Mouse (Mus musculus) myocyte (in vitro differentiated cells): ENCODE measurements around the gene Zscan22. TPM values are rescaled to one million over a fixed set of nuclear protein-coding genes. Genes with fewer than 3 reads are reported as not detected.
"Not testable (repeated sequence)": the region's sequence is repeated elsewhere in the genome, so short reads cannot be mapped to it uniquely, and the experiment has no call there.

ENCODE experiments used
- H3K27me3 ChIP-seq: one replicate; pipeline ENCODE4 v1.6.1; 2011; ENCODE audit not compliant: control insufficient read depth, insufficient read depth, insufficient read length
- H3K36me3 ChIP-seq: one replicate; pipeline ENCODE4 v1.6.1; 2011; ENCODE audit not compliant: control insufficient read depth, insufficient read depth
- H3K4me2 ChIP-seq: one replicate; pipeline ENCODE4 v1.6.1; 2011; ENCODE audit warnings: low read depth, control low read depth
- H3K4me3 ChIP-seq: one replicate; pipeline ENCODE4 v1.5.1; 2011; ENCODE audit warnings: mild to moderate bottlenecking, control low read depth, moderate library complexity
- H3K79me2 ChIP-seq: one replicate; pipeline ENCODE4 v1.6.1; 2011; ENCODE audit not compliant: control insufficient read depth, insufficient read depth
- H3ac ChIP-seq: one replicate; pipeline ENCODE4 v1.6.1; 2011; ENCODE audit not compliant: control insufficient read depth, insufficient read length
- CEBPB ChIP-seq: IDR thresholded peaks from 2 replicates; pipeline ENCODE4 v1.6.1; 2011; ENCODE audit warnings: mild to moderate bottlenecking, moderate library complexity; ENCODE audit not compliant: poor library complexity, insufficient read depth, severe bottlenecking
- E2F4 ChIP-seq: IDR thresholded peaks from one replicate; pipeline ENCODE4 v1.6.1; 2011; ENCODE audit warnings: mild to moderate bottlenecking, control low read depth, moderate library complexity; ENCODE audit not compliant: insufficient read depth
- MAX ChIP-seq: IDR thresholded peaks from one replicate; pipeline ENCODE4 v1.6.1; 2011; ENCODE audit warnings: low read depth, mild to moderate bottlenecking, control low read depth
- MYOD1 ChIP-seq, 3 experiments: IDR thresholded peaks; one replicate each; pipeline ENCODE4 v1.6.1; 2011; ENCODE audit warnings: control low read depth in 2 of 3, low read depth in 2 of 3, mild to moderate bottlenecking in 2 of 3, moderate library complexity in 1 of 3; ENCODE audit not compliant: insufficient read length in 2 of 3, control insufficient read depth in 1 of 3
- MYOG ChIP-seq, 3 experiments: IDR thresholded peaks; one replicate each; pipeline ENCODE4 v1.6.1; 2011; ENCODE audit warnings: control low read depth in 2 of 3, low read depth in 2 of 3, mild to moderate bottlenecking in 2 of 3; ENCODE audit not compliant: insufficient read length in 2 of 3, control insufficient read depth in 1 of 3, insufficient read depth in 1 of 3
- POLR2A ChIP-seq: IDR thresholded peaks from one replicate; pipeline ENCODE4 v1.6.1; 2011; ENCODE audit warnings: low read depth, mild to moderate bottlenecking, control low read depth, moderate library complexity; ENCODE audit not compliant: insufficient read length
- POLR2AphosphoS2 ChIP-seq: IDR thresholded peaks from one replicate; pipeline ENCODE4 v1.6.1; 2011; ENCODE audit warnings: low read depth, control low read depth; ENCODE audit not compliant: insufficient read length
- REST ChIP-seq: IDR thresholded peaks from one replicate; pipeline ENCODE4 v1.6.1; 2011; ENCODE audit warnings: mild to moderate bottlenecking, control low read depth, moderate library complexity; ENCODE audit not compliant: insufficient read depth, insufficient read length
- SRF ChIP-seq: IDR thresholded peaks from one replicate; pipeline ENCODE4 v1.6.1; 2011; ENCODE audit warnings: low read depth; ENCODE audit not compliant: control insufficient read depth, insufficient read length
- TCF12 ChIP-seq: IDR thresholded peaks from one replicate; pipeline ENCODE4 v1.6.1; 2011; ENCODE audit warnings: mild to moderate bottlenecking, control low read depth; ENCODE audit not compliant: poor library complexity, insufficient read depth, severe bottlenecking
- TCF3 ChIP-seq: IDR thresholded peaks from one replicate; pipeline ENCODE4 v1.6.1; 2011; ENCODE audit warnings: low read depth, control low read depth; ENCODE audit not compliant: insufficient read length
- USF1 ChIP-seq: IDR thresholded peaks from one replicate; pipeline ENCODE4 v1.6.1; 2011; ENCODE audit warnings: low read depth, mild to moderate bottlenecking, control low read depth, moderate library complexity
- polyA plus RNA-seq: library from polyadenylated mRNA; unstranded; fragments of >200 nt; fragmentation: generic; extraction: Trizol; gene quantifications from one replicate; pipeline ENCODE4 v1.2.1, GENCODE M21; 2012; ENCODE audit warnings: missing spikeins

Gene Zscan22
- polyA plus RNA-seq, result 3.1 TPM

DNA sequence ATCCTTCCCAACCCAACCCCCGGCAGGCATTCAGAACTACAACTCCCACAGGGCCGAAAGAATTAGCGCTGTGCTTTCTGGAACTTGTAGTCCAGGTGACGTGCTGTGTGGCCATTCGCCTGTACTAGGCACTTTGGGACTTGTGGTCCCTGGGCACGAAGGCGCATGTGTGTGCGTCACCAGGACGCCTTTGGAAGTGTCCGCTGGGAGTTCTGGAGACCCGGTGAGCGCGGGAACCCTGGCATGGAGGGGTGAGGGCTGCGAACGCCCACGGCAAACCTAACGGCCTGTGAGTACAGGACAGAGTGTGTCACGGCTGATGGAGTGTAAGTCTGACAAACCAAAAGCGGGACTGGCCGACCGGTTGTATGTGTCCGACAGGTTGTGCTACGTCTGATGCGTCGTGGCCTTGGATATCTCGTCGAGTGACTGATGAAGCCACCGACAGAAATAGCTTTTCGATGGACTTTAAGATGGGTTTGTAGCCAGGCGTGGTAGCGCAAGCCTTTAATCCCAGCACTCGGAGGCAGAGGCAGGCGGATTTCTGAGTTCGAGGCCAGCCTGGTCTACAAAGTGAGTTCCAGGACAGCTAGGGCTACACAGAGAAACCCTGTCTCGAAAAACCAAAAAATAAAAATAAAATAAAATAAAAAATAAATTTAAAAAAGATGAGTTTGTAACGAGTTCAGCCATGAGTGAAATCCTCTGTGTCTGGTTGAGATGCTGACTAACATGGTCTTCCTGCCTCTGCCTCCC is at the start of gene Zscan22:
Gene Zscan22, plus strand, starts transcription at position 161 of the 756 bp plus-strand sequence.
- Histone ChIP-seq H3K79me2 (peaks cover 9% of the 10 kb centered on the region), H3K36me3 (no peaks in the 10 kb centered on the region), H3K4me2 (peak within 1 kb of the TSS; percentile 67), H3ac (no peak within 1 kb of the TSS), H3K4me3 (peak within 1 kb of the TSS; percentile 55), H3K27me3 (no peaks in the 10 kb centered on the region)
- TF ChIP-seq SRF (no peak), USF1 (no peak), POLR2AphosphoS2 (peak; percentile 68), MYOD1 (IDR thresholded peaks at IDR 0.05; ENCODE audit: control insufficient read depth in 1 of 3, insufficient read length in 2 of 3, low read depth in 2 of 3) (peak in 1 of 3 experiments; percentile 25), E2F4 (no peak), TCF3 (no peak), REST (no peak), POLR2A (peak; percentile 64), MYOG (IDR thresholded peaks at IDR 0.05; ENCODE audit: control insufficient read depth in 1 of 3, insufficient read depth in 1 of 3, insufficient read length in 2 of 3, low read depth in 2 of 3) (peak in 1 of 3 experiments; percentile 6), CEBPB (no peak), TCF12 (no peak), MAX (no peak)

DNA sequence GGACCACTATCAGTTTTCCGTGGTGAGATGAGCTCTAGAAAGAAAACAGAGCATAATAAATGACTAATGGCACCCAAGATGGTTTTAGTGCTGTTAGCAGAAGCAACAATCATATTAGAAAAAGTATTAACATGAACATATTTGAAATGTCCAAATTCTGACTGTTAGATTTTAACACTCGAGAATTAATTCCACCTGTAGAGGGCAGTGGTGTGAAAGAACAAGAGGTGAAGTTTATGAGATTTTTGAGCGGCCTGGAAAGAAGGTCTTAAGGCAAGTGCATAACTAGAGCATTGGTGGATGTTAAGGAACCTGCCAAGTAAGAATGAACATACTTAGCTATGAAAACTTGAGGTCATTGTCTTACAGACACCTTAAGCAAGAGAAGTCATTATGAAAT is 23.3 kb upstream of the Zscan22 start:
- no peaks in the 10 kb centered on the region for H3K36me3 ChIP-seq
- no peaks in the 10 kb centered on the region for H3K79me2 ChIP-seq
- no peak overlapping the region for H3ac ChIP-seq
- no peak overlapping the region for H3K4me2 ChIP-seq
- no peak overlapping the region for H3K4me3 ChIP-seq
- no peak for TF ChIP-seq POLR2A
- TF ChIP-seq MAX, result no peak
- no peak for TF ChIP-seq MYOD1 (IDR thresholded peaks at IDR 0.05; ENCODE audit: control insufficient read depth in 1 of 3, insufficient read length in 2 of 3, low read depth in 2 of 3)
- TF ChIP-seq CEBPB, result no peak
- no peak for TF ChIP-seq REST
- no peak for TF ChIP-seq MYOG (IDR thresholded peaks at IDR 0.05; ENCODE audit: control insufficient read depth in 1 of 3, insufficient read depth in 1 of 3, insufficient read length in 2 of 3, low read depth in 2 of 3)
- TF ChIP-seq SRF, result no peak
- no peak for TF ChIP-seq POLR2AphosphoS2
- no peak for TF ChIP-seq USF1
- no peak for TF ChIP-seq E2F4
- TF ChIP-seq TCF3, result no peak
- TF ChIP-seq TCF12, result no peak
- no peaks in the 10 kb centered on the region for H3K27me3 ChIP-seq

DNA sequence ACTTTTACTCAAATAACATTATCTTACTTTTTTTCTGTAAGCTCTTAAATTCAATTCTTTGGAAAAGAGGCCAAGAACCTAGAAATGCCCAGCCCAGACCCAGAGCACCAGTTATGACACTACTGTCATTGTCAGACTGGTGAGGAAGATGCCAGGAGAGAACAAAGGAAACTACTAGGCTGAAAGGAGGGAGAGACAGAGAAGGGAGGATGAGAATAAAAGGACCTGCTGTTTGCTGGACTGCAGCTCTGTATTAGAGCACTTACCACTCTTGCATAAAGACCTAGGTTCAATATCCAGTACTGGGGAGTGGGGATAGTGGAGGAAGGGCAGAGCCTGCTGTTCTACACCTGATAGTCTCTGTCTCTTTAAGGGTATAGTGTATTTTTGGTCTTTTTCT is 17.6 kb upstream of the Zscan22 start:
- Histone ChIP-seq H3K36me3 (peaks cover under 1% of the 10 kb centered on the region), H3ac (no peak overlapping the region), H3K79me2 (no peaks in the 10 kb centered on the region), H3K4me3 (peak overlapping the region; percentile 58), H3K27me3 (no peaks in the 10 kb centered on the region), H3K4me2 (no peak overlapping the region)
- TF ChIP-seq MYOG (IDR thresholded peaks at IDR 0.05; ENCODE audit: control insufficient read depth in 1 of 3, insufficient read depth in 1 of 3, insufficient read length in 2 of 3, low read depth in 2 of 3), result no peak

- Histone ChIP-seq H3K4me2 (peak overlapping the region; percentile 86), H3K4me3 (peak overlapping the region; percentile 58)
- H3K27me3 ChIP-seq, H3ac ChIP-seq, H3K36me3 ChIP-seq, H3K79me2 ChIP-seq: not testable (repeated sequence)
These were observed 17.1 kb upstream of the Zscan22 start for GRCm38 (mm10) chr7:12880497-12880896.

GRCm38 (mm10) chr7:12880911-12881660 is 16.5 kb upstream of the Zscan22 start, which contains the start of gene Zfp128:
TSS of gene Zfp128 (plus strand) at chr7:12881177.
- Histone ChIP-seq H3K79me2 (no peaks in the 10 kb centered on the region), H3K4me2 (peak within 1 kb of the TSS; percentile 86), H3K27me3 (no peaks in the 10 kb centered on the region), H3K36me3 (peaks cover 9% of the 10 kb centered on the region), H3ac (peak within 1 kb of the TSS; percentile 16), H3K4me3 (peak within 1 kb of the TSS; percentile 58)
- TF ChIP-seq SRF (no peak), MAX (no peak), TCF3 (no peak), MYOD1 (IDR thresholded peaks at IDR 0.05; ENCODE audit: control insufficient read depth in 1 of 3, insufficient read length in 2 of 3, low read depth in 2 of 3) (no peak), REST (no peak), USF1 (no peak), TCF12 (no peak), POLR2AphosphoS2 (peak; percentile 32), POLR2A (peak; percentile 28), CEBPB (no peak), MYOG (IDR thresholded peaks at IDR 0.05; ENCODE audit: control insufficient read depth in 1 of 3, insufficient read depth in 1 of 3, insufficient read length in 2 of 3, low read depth in 2 of 3) (no peak), E2F4 (no peak)
